Mouse (Mus musculus) urinary bladder, adult 18-20 months (tissue): ENCODE data around the gene Catip.

Experiments
- DNase-seq, 2 experiments: peaks; one replicate each; pipeline ENCODE4 v3.0.0; 2022; ENCODE audit warnings: low spot score in 2 of 2, mixed read lengths in 2 of 2

The Catip gene

DNA sequence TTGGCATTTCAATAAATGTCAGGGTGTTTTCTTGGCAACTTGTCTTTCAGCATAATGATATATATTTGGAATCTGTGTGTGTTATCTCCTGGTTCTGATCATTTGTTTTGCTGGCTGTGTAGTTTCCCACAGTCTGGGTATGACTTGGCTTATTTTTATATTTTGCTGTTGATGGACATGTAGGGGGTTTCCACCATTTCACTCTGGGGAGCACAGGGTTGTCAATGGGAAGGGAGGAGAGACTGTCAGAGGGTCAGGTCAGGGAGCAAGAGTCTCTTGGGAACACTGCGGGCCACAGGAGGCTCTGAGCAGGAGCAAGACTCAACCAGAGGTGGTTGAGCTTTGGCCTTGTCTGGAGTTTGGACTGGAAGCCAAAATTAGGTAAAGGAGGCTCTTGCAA, 19.6 kb upstream of the Catip start:
- DNase-seq = no peak

DNA sequence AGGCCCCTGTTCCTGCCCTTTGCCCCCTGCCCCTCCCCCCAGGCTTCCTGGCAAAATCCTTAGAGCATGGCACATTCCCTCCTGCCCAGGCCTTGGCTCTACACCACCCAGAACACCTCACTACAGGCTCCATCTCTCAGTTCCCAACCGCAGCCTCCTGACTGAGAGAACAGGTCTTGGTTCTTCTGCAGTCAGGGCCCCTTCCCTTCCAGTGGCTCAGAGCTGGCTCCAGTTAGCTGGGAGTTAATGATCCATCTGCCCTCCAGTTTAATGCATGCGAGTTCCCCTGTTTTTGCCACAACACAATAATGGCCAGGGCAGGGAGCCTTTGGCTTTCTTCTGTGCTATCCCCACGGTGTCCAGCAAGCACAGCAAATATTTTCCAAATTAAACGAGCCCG, 18.7 kb upstream of the Catip start:
- no peak for DNase-seq

DNA sequence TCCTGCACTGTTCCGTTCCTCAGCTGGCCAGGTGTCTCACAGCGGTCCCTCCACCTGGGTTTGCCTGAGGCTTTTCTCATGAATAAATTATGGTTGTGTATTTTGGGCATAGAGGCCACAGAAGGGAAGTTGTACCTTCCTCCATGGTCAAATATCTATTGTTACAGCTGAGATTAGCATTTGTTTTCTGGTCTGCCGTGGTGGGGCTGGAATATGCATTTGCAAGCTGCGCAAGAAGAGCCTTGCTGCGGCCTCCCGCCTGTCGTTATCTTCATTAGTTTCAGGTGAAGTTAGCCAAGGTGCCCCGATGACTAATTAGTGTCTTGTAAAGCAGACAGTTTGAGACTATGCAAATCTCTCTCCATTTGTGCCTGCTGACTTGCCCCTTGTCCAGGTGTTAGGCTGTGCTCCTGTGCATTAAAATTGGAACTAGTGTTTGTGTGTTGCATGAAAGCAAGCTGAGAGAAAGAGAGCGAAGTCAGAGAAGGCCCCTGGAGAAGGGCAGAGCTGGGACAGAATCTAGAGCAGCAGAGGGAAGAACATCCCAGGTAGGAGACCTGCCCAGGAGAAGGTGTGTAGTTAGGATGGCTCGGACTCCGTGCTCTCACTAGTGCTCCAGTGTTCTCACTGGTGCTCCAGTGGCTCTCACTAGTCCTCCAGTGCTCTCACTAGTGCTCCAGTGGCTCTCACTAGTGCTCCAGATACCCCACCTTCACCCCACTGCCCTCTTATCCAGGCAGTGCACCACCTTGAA, 17.6 kb upstream of the Catip start:
- DNase-seq = no peak

DNA sequence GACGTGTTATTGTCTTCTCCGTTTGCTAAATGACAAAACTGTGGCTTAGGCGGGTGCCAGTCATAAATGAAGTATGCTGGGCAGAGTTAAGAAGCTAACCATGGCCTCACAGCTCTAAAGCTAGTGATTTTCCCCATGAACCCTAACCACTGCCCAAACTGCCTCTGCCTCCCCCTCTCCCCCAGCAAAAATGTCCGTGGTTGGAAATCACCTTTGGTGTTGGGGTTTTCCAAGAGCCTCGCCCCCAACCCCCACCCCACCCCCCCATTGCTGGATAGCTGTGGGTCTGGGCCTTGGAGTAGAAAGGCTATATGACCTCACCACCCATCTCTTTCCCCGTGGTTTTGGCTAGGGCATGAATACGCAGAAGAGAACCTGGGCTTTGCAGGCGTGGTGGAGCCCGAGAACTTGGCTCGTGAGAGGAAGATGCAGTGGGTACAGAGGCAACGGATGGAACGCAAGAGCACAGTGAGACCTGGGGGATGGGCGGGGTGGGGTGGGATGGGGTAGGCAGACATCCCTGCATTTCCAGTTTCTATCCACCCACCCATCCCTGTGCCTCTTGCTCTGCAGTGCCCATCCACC, 10.6 kb upstream of the Catip start:
- no peak for DNase-seq

DNA sequence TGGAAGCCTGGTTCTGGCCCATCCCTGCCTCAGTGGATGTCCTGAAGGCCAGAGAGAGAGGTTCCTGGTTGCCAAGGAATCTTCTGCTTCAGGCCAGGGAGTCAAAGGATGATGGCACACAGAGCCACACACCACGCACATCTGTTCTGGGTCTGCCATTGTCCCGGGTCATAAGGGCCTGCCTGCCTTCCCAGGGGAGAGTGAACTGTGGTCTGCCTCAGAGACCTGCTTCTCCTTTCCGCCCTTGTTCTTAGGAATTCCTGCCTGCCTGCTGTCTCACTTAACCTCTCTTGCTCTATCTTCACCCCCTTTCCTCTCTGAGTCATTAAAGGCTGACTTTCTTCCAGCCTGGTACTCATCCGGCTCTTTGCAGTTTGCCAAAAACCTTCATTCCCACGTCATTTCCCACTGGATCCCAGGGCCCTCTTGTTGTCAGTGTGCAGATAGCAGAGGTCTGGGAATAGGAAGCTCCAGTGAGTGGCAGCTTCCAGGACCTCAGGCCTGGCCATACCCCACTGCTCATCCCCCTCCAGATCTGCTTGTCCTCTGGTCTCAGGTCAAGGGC, 9.3 kb upstream of the Catip start:
- DNase-seq = no peak

DNA sequence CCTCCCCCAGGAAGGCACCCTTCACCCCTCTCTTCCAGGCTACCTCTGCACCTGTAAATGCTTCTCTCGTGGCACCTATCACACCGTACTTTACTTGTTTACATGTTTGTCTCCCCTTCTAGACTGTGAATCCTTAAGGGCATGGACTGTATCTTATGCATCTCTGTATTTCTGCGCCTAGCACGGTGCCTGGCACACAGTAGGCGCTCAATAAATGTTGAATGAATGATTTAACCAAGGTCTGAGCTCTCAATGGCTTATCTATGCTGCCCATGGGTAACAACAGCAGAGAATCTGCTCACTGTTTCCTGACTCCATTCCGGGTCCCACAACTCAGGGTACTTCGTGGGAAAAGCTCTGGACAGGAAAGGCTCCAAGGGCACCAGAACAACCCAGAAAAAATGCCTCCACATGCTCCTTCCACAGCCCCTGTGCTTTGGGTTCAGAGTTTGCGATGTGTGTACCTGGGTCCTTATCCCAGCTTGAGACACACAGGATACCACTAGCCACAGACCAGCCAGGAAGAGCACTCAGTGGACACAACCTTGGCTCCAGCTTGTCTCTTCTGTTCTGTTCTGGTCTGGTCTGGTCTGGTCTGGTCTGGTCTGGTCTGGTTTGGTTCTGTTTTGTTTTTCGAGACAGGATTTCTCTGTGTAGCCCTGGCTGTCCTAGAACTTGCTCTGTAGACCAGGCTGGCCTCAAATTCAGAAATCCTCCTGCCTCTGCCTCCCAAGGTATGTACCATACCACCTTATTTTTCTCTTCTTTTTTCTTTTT, 8.3 kb upstream of the Catip start:
- no peak for DNase-seq

DNA sequence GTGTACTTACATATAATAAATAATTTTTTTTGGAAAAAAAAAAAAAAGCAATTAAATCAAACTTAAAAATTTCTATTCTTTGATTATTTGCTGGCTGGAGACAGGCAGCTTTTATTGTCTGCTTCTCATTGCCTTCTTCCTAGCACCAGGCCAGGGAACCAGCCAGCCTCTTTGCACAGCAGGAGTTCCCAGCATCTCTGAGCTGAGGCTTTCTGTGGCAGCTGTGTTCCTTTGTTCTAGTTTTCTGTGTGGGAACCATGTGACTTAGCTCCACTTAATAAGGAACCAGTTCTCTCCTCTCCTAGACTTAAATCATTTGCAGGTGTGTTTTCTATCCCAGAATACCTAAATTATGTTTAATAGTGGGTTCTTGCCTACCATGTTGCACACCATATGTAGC, 4.4 kb upstream of the Catip start:
- no peak for DNase-seq

DNA sequence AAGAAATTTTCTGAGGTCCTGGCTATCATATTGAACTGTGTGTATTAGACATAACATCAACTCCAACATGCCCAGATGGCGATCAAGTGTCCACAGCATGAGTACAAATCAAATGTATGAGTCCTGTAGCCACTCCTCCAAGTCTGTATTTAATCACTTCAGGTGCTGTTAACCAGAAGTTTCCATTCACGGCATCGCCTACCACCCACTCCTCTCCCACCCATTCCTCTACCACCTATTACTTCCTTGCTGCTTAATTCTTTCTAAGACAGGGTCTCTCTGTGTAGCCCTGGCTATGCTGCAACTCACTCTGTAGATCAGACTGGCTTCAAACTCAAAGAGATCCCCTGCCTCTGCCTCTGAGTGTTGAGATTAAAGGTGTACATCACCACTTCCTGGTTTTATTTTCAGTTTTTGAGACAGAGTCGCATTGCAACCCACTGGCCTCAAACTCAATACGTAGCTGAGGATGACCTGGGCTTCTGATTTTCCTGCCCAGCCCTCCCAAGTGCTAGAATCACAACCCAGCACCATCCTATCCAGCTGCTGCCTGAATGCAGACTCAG, 1.9 kb upstream of the Catip start:
- DNase-seq = no peak

DNA sequence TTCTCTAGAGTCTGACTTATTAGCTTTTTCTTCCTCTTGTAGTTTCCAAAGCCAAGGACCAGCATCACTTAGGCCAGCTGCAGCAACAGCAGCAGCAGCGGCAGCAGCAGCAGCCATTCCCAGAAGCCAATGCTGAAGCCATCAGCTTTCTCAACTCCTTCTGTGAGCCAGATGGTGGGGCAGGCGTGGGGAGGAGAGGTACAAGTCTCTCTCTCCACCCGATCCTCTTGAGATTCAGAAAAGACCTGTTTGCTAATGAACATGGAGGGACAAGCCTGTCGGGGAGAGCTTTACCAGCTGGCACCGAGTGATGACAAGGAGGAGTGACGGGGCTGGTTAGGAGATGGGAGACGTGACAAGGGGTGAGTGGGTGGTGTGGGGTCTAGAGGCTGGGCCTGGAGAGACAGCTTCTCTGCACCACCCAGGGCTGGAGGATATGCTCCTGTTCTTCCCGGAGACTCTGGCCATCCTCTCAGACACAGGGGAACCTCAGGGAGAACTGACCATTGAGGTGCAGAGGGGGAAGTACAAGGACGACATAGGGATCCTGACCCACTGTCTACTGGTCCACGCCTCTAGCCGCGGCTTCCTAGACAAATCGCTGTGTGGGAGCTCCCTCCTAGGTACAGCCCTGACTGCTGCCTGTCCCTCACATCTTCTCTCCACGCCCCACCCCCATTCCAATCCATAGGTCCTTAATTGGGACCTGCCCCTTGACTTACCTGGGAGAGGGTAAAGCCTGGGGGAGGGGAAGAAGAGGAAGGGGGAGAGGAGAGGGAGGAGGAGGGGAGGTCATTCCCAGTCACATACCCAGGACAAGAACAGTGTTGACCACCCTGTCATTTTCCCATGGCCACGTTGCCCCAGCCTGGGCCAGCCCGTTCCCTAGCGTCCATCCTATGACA, 669 bp downstream of the Catip start:
- no peak for DNase-seq

DNA sequence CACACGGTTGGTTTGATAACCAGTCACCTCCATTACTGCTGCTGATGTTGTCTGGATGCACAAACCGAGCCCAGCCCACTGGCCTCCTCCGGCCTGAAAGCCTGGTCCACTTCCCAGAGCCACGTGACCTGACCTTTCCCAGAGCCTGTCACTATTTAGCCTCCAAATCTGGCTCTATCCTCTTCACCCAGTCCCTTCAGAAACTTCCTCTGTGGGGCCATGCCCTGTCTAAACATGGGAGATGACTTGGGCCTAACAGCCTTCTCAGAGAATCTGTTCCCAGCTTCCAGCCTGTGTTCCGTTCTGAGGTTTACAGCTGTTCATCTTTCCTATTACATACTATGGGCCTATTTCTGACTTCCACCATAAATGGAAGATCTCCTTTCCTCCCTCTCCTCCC, 1.5 kb downstream of the Catip start:
- no peak for DNase-seq

DNA sequence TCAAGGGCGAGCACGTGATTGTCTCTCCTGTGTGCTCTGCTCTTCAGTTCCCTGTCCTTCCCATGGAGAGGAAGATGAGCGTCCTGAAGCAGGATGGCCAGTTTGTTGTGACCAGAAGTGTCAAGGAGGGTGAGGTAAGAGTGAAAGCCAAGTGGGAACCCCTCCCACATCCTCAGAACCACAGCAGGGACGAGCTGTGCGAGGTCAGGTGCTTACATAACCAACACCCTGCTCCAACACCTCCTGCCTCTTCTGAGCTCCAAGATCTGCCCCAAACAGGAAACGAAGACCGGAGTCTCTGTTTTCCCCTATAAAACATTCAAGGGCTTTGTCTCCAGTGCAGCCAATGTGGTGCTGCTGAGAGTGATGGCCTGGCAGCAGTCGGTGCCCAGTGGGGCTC, 2.4 kb downstream of the Catip start:
- no peak for DNase-seq

DNA sequence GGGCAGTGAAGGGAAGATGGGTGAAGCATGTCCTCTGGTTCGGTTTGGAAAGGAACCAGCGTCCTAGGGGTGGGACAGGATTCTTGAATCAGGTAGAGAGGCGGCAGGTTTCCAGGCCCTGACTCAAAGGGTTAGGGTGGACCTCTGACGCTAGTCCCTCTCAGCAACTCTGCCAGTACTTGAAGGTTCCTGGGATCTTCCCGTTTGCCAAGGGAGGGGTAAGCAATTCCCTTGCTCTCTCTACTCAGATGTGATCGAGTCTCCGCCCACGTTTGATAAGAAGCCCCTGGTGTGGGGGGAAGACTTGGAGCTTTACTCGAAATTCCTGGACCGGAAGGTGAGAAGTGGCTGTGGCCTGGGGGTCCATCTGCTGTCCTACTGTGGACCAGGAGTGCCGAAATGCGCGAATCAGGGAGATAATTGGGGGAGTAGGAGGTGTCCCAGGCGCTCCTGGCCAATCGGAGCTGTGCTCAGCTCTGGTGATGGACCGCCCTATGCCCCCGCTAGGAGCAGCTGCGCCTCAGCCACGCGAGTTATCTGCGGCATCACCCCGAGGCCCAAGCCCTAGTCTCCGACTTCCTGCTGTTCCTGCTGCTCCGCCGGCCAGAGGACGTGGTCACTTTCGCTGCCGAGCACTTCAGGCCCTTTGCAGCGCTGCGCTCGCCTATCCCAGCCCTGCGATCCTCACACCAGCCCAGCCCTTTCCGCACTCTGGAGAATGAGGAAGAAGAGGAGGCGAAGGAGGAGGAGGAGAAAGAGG, 6.2 kb downstream of the Catip start:
- peak; percentile 35 to 63 for DNase-seq

DNA sequence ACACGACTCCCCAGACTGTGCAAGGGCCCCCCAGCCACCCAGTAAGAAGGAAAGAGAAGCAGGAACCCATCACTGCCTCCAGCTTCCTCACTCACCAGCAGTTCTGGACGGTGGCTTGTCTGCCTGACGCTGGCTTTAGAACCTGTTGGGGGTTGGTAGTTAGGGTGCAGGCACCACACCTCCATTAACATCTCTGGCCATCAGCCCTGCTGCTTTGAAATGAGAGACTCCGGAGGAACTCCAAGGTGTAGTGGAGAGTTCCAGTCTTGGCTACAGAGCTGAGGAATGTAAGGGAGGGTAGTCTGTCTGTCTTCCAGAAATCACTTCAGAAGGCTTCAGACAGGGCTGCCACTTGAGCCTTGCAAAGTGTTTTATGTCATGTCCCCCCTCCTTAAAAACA, 8.1 kb downstream of the Catip start:
- DNase-seq = no peak

DNA sequence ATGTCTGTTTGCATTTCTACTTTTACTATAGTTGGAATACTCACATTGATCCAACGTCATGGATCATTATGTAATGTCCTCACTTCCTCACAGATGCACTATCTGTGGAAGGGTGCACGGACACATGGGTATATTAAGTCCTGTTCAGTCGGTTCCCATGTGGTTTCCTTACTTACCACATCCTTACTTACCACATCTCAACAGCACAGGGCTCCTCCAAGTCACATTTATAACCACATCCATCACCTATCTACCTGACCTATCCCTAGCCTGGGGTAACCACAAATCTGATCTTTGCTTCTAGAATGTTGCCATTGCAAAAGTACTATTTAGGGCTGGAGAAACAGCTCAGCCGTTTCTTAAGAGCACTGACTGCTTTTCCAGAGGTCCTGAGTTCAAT, 11.5 kb downstream of the Catip start:
- DNase-seq = no peak

DNA sequence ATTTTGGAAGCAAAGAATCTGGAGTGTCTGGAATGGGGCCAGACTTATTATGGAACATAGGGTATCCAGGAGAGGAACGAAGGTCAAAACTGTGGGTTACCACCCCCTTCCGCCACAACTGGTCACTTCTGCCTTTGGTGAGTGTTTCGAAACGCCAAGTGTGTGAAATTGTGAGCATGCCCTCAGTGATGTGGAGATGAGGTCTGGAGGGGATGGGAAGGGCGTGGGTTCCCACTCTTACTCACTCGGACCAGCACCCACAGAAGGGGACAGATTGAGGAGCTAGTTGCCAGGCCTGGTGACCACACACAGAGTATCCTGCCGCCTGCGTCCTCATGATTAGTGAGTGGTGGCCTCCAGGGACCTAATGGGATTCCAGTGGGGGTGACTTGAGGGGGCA, 13.1 kb downstream of the Catip start, which contains the start of gene Slc11a1:
TSS of gene Slc11a1 (plus strand) at position 216 of the 400 bp plus-strand sequence.
- DNase-seq = no peak

DNA sequence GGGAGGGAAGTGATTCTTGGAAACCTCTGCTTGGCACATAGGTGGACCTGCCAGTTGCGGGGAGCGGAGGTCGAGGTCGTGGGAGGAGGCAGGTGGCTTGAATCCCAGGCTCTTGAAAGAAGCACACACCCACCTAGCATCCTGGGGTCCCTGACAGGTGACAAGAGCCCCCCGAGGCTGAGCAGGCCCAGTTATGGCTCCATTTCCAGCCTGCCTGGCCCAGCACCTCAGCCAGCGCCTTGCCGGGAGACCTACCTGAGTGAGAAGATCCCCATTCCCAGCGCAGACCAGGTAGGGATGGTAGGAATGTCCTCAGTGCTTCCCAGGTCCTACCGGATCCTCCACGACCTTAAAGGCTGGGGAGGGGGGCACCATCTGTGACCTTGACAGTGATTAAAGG, 13.7 kb downstream of the Catip start:
- no peak for DNase-seq

DNA sequence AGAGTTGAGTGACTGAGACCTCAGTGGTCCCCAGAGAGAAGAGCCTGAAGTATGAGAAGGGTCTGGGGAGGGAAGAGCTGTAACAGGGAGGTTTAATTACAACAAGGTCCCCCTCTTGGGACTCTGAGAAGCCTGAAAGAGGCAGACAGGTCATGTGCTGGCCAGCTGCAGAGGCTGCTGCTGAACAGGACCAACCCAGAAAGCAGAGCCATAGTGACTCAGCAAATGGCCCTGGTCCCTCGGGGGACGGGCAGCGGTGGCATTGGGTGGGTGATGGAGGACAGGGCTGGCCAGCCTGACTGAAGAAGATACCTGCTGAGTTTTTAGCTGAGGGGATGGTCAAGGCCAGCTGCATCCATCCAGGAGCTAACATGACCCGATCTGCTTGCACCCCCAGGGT, 14.5 kb downstream of the Catip start:
- DNase-seq = no peak

DNA sequence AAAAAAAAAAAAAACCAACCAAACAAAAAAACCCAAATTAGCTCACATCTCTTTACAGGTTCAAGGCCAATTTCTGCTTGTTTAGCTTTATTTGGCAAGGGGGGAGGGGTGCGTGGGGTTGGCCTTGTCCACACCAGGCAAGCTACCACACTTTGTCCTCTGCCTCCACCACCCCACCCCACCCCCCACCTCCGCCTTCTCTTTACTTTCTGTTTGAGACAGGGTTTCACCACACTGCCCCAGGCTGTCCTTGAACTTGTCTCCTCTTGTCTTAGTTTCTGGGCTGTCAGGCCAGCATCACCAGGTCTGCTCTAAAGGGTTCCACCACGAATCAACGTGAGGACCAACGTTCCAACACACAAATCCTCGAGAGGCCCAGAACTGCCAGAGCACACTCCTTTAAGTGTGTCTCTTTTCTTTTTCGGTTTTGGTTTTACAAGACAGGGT, 17.2 kb downstream of the Catip start:
- no peak for DNase-seq

DNA sequence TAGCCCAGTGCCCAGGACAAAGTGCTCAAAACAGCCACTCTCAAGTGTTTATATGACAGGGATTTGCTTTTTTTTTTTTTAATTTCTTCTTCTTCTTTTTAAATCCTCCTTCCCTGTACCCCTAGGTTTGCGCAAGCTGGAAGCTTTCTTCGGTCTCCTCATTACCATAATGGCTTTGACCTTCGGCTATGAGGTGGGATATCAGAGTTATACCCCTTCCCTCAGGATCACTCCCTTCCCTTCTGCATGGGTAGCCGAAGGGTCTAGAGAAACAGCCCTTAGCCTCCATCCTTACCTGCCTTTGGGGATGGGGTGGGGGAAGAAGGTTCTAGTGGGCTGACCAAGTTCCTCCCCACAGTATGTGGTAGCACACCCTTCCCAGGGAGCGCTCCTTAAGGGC, 18.6 kb downstream of the Catip start:
- no peak for DNase-seq

DNA sequence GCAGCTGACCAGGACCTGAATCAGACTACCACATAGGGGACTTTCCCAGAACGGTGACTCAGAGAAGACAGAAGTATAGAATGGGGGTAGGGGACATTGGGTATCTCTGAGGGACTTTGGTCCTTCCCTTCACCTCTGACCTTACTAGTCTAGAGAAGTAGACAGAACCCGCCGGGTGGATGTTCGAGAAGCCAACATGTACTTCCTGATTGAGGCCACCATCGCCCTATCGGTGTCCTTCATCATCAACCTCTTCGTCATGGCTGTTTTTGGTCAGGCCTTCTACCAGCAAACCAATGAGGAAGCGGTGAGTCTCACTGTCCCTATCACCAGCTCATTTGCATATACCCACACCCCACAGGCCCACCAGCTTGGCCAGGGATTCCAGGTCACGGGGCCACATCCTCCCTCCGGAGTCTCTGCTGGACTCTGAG, 19.7 kb downstream of the Catip start:
- no peak for DNase-seq
